Mouse (Mus musculus) adrenal gland, postnatal 25 days (tissue): ENCODE measurements around the gene Celf2. TPM values are rescaled to one million over a fixed set of nuclear protein-coding genes. Genes with fewer than 3 reads are reported as not detected.
"Not testable (repeated sequence)": the region's sequence is repeated elsewhere in the genome, so short reads cannot be mapped to it uniquely, and the experiment has no call there.

Source experiments
- DNase-seq: peaks from one replicate; pipeline ENCODE4 v3.0.0; 2021; ENCODE audit warnings: mixed read lengths
- long read RNA-seq: library from polyadenylated mRNA; stranded (forward); transcript quantifications from one replicate; pipeline ENCODE4 v2.0.0, GENCODE M21; 2021
- total RNA-seq: library from RNA; stranded (reverse); gene quantifications from 2 replicates; pipeline ENCODE4 v1.2.3, GENCODE M21; 2021

The Celf2 gene
- 34.5 and 35.0 TPM in 2 replicates for total RNA-seq
- long read RNA-seq, partial matches to known transcripts: 3 of 36 reads
- long read RNA-seq, other reads (novel, unspliced or antisense): 33 of 36 reads

DNA sequence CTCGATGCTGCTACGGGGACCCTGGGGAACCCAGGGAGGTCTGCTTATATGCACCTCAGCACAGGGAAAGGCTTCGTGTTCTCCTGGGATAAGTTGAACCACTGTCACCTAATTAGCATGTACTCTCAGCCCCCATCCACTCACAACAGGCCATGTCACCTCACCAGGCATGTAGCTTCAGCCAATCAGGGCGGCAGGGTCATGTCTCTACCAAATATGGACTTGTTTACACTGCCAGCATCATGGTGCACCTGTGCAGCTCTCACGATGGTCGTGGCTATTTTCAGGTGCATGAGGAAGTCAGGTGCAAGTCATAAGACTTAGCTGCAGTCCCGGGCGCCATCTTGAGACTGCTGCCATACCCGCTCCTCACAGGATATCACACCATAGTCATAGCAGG is at the start of gene Celf2:
Gene Celf2 (minus strand): TSS at position 101 of the 400 bp plus-strand sequence.
- DNase-seq: not testable (repeated sequence)

DNA sequence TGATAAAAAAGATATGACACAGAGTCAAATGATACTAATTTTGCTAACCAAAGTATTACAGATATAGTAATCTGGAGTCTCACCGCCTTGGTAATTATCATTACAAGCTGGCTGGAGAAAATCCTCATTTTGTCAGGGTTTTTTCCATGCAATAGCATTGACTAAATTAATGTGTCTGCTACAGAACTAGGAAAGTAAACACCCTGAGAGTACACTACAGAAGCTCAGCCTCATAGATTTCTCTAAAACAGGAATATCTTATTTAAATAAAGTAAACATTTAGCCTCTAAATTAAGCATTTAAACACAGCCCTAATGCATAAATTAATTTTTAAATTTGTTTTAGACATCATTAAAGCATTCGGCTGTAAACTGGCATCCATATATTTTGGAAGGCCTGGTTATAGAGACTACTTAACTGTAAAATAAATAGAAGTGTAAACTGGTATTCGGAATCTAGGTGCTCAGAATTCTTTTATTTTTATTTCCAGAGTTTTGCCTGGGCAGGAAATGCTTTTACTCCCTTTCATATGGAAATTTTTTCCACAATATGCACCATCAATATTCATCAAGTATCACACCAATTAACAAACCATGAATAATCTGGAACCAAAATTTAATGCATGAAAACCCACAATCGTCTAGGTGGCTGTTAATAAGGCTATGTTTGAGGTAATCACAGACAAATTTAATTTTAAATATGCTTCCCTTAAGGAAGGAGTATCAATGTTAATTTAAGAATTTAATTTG is 46.0 kb upstream of the Celf2 start:
- no peak for DNase-seq

DNA sequence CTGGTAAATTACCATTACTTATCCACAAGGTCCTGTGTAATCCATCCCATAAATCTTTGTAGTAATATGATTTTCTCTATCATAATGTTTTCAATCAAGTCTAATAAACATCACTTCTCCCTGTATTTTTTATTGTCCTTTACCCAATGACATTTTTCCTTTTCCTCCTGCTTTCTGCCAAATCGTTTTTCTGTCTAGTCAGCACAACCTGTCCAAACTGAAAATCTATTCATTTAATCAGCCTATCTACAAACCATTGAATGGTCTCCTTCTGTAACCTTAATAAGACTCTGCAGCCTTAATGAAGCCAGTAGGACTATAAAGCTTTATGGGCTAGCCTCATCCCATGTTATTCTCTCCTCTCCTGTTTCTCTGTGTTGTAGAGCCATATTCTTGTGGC is 45.2 kb upstream of the Celf2 start:
- DNase-seq: no peak

DNA sequence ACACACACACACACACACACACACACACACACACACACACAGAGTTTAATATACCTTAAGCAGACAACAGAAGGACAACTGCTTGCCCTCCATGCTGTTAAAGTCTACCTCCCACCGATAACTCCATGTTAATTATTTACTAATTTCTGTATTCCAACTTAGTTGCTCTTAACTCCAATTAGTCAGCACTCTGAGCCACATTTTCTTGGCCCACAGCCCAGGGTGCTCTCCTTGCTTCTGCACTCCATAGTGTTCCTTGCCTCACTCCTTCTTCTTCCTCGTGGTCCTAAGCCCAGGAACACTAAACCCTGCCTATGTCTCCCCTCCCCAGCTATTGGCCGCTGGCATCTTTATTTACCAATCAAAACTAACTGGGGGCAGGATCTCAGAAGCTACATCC is 43.5 kb upstream of the Celf2 start:
- DNase-seq: no peak

DNA sequence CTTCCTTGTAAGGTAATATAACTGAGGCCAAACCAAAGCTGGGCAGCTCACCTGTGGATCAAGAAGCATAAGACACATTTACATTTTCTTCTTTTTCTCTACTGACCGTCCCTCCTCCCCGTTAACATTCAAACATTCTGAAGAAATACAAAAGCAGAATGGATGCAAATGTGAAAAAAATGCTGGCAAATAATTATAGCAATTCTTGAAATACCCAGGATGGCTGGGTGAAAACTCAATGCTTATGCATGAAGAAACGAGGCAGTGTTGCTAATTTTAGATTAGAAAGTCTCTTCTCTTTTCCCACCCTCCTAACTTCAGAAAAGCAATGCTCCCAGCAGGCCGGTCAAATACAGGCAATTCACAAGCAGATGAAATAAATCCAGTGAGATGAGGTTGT is 39.5 kb upstream of the Celf2 start:
- DNase-seq: no peak

DNA sequence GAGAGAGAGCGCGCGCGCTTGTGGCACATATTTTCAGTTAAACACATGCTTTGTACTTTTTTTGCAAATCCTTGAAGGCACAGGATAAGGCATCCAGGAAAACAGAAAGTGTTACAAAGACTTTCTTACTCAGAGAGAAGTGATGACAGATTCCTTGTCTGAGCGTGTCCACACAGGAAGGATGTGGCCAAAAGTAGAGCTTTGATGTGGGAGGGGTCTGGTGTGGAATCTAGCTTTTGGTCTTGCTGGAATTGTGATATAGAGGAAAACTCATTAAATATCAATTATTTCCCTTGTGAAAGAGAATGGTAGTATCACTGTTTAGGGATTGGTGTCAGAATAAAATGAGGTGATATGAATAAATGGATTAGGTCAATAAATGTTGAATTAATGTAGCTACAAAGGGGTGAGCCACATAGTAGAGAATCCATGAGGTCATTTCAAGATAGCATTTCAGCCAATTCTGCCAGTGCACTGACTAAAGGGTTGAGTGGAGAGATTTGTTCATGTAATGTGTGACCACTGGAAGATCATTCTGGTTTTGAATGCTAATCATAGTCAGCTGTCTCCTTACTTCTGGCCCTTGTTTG is 25.3 kb upstream of the Celf2 start:
- no peak for DNase-seq

DNA sequence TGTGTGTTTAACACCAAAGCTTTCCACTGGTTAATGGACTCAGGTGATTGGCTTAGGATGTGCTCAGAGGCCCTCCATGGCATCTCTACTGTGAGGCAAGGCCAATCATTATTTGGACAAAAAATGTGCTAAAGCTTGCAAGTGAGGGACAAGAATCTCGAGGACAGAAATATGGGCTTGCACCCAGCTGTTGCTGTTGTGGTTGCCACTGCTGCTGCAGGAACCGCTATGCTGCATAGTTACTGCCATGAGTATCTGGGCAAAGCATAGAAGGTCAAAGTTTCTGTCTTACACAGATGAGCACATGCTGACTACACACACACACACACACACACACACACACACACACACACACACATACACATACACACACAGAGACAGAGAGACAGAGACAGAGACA is 24.8 kb upstream of the Celf2 start:
- DNase-seq: no peak

DNA sequence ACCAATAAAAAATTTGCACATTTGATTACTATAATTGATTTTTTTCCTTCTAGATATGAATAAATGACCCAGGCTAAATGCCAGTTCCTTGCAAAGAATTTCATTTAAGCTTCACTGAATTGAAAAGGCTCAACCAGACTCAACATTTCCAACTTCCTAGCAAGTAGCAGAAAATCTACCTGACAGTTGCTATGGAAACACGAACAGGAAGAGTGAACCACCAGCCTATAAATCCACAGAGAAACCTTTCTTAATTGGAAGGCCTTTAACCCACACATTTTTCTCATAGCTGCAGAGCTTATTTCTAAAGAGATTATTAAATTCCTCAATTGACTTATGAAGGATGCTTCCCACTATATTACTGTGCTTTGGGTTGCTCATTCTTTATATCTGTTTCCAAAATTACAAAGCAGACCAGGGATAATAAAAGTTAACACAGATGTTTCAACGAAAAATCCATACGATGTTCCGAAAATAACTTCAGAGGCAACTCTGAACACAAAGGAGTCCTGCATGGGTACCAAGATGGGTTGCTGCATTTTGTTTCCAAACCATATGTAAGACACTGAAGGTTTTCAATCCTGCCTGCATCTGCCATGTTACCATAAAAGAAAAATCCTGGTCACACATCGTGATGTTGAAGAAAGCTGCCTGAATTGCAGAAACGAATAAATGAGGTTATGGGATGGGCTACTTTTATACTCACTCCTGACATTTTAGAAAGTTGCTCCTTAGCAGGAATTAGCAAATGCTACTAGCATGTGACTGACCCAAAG is 22.0 kb upstream of the Celf2 start:
- DNase-seq: no peak

DNA sequence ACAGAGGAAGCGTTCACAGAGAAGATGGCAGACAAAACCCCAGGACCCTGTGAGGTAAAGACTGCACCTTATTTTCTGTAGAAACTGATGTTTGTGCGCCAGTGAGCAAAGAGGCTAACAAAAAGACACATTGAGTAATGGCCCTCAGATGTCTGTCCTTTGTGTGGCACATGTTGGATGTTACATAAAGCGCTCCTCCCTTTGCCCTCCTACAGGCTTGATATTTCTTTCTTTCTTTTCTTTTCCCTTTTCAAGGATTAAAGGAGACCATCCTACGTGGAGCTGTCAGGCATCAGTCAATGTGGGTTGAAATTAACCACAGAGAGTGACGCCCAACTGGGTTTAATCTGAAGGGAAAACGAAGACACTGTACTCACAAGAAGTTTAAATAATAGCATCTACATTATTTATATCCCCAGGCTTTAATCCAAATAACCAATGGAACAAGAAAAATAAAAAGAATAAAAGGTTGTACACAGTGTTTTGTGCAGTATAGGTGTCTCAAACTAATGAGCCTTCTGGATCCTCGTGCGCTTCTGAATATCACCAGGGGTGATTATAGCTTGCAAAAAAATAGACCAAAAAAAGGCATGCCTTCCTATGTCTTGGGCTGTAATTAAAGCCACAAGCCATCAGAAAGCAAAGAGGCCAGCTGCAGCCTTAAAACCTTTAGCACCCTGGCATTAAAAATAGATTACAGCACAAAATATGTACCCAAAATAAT is 21.3 kb upstream of the Celf2 start:
- DNase-seq: no peak

DNA sequence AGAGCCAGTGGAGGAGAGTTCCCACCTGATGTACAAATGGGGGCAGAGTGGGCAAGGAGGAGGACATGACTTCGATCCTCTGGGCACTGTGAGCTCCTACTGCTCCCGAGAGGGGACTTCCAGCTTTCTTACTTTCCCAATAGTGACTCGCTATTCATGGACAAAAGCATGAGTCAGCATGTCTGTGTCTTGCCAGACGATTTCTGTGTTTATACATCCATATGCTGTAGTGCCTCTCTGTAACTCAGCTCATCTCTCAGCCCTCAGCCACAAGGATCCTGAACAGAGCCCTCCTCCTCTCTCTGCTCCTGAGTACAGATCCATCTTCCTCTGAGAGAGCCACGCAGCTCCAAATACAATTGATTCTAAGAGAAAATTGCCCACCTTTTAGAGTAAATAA is 20.3 kb upstream of the Celf2 start:
- DNase-seq: no peak

DNA sequence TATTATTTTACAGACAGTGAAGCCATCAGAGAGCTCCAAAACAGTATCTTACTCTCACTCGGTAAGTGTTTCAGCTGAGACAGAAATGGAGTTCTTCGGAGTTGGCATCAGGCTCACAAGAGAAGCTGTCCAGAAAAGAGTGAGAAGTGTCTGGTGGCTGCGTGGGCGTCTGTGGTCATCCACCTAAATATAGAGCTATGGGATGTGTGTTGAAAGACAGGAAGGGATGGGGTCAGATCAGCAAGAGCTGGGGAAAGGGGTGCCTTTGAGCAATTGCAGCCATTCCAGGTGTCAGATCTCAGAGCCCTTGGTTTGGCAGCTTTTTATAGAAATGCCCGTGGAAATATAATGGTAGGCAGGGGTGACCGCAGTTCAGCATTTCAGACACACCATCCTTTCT is 17.3 kb upstream of the Celf2 start:
- DNase-seq: no peak

DNA sequence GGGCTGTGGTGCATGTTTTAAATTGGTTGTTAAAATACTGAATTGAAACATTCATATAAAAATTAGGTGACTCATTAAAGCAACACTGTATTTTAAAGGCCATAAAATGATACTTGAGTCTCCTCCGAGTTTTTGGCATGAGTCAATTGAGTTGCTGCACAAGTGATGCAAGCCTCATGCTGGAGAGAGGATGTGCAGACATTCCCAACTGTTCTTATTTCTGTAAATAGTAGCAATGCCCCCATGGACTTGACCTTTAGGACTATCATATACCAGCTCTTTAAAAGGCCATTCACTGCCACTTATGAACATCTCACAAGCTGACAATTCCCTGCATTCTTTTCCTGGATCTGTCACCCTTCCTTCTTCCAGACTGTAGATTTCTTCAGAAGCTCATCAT is 10.1 kb upstream of the Celf2 start:
- no peak for DNase-seq

DNA sequence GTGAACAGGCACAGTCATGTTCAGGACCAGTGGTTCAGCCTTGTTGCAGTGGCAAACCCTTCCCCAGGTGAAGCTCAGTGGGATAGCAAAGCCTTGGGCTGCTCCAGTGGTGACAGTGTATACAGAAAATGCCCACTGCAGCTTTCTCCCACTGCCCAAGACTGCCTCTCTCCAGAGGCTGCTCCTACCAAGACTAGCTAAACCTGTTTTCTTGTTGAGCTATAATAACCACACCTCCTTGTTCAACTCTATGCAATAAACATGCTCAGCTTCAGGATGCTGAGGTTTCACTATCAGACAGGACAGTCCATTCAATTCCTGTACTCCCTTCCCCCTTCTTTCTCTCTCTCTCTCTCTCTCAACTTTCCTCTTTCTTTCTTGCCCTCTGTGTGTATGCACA is 15.9 kb downstream of the Celf2 start:
- DNase-seq: no peak

DNA sequence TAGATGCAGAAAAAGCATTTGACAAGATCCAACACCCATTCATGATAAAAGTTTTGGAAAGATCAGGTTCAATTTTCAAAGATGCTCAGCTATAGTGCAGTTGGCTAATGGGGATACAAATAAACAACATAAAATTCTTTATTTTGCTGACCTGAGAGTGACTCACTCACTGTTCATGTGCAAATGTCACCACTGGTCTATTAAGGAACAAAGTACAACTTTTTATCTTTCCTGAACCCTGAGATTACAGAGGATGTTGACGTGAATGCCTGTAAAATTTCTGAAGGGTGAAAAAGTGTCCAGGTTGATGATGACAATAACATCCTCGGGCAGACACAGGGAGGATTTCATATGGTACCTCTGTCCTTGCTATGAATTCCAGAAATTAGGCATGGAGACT is 24.4 kb downstream of the Celf2 start:
- DNase-seq: no peak

DNA sequence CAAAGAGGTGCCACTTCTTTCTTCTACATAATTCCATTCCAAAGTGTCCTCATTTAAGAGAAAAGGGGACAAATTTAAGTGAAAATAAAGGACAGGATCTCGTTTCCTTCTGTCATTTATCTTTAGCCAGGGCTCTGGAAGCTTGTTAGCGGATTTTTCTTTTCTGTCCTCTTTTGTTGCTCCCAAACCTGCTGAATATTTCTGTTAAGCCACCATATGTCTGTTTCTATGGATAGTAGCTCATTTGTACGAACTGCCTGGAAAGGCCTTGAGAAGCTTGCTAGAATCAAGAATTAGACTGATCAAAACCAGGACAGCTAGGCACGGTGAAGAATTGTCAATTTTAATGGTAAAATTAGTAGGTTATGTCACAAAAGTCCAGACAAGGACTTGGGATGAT is 27.3 kb downstream of the Celf2 start:
- DNase-seq: no peak

DNA sequence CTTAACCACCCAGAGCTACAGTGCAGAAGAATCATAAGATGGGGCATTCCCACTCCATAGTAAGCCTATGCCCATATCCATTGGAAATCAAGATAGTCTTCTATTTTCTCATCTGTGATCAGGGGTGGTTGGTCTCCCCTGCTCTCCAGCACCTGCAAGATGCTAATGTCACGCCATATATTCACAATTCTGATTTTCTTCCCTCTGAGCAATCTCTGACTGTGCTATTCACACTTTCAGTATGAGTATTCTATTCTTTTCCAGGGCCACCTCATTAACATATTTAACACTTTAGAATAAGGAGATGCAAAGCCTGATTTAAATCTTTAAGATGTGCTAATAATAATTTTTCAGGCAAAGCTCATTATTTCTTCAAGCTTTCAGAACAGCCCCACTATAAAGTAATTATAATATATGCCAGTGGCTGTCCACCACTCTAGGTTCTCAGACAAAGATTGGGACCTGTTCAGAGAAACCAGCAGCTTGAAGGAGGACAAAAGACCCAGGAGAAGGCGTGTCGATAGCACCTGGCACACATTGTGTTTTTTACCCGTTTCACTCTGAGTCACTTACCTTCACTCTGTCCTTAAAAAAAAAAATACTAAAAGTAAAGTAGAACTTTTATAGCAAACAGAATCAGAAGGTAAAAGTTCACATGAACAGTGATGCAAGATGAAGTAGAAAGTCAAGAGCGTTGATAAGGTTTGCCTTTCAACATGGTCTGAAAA is 48.9 kb downstream of the Celf2 start:
- DNase-seq: no peak

DNA sequence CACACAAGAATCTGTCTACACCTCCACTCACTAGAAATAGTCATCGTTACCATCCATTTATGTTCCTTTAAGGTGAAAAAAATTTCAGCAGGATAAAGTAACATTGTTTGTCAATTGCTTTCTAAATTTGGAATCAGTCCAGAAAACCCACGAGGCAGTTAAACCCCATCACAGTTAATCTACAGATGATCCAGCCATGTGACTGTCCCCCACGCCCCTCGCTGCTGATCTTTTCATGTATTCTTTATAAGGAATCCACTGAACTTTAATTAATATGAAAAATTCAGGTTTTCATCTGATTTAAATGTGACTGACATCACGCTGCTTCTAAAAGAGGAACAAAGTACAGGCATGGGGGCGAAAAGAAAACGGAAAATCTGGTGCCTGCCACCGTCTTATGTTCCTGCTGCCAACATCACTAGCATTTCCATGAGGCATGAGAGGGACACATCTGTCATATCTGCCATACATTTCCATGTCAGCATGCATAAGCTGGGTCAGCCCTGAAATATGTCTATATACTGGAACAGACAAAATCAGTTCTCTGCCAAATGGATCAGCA is 70.6 kb downstream of the Celf2 start:
- no peak for DNase-seq

DNA sequence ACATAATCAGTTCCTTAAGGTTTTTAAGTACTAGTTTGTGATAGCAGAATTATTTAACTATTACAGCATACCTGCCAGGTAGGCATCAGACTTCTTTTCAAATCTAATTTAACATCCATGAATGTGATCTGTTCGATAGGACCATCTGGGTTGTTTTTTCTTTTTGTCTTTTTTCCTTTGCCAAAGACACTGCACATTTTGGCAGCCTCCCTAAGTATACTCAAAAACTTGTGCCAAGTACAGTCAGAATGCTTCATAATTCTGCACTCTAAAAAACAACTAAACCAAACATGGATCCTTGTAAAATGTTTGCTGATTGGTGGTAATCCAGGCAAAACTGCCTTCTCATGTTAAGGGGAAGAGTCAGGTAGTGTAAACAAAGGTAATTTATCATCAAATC is 82.9 kb downstream of the Celf2 start:
- no peak for DNase-seq

DNA sequence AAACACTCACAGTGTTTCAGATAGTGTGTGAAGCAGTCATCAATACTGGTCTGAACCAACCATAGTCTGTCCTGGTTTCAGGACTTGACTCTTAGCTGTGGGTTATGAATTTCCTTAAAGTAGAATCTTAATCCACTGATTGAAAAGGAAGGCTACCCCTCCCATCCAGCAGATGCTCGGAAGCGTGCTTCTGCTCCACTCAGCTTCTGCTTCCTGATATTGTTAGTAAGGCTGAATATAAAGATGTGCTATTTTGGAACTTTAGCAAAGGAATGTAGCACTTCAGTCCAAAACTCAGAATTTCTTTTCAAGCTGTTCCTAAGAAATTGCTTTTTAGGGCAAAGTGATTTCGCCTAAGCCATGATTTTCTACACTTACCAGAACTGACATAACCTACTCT is 108.8 kb downstream of the Celf2 start:
- DNase-seq: no peak

DNA sequence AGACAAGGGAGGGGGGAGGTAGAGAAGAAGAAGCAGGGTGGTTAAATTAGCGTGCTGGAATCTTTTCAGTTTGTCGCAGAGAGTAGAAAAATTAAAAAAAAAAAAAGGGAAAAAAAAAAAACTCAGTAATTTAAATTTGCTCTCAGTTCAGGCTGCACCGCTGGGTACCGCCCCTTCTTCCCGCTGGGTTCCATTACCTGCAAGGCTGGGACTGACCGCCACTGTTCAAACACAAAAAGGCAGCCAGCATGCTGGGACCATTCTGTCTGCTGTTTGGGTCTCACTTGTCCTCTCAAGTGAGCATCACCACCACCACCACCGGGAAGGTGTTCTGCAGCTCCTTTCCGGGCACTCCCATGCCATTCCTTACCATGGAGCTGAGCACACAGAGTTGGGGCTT is 113.4 kb downstream of the Celf2 start:
- no peak for DNase-seq

DNA sequence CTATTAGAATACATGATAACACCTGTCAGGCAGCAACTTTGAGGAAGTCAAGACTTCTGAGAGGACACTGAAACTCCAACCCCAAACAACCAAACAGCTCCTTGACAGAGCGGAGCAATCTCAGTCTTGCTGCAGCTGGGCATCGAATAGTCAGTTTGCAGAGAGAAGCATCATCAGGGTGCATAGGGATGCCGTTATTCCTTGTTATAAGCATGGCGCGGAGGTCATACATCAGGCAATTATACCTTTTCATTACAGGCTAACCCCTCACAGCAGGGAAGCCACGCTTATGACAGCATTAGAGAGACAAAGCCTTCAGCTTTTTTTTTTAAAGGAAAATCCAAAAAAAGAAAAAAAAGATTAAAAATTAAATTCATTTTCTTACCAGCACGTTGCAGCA is 113.9 kb downstream of the Celf2 start:
- no peak for DNase-seq

DNA sequence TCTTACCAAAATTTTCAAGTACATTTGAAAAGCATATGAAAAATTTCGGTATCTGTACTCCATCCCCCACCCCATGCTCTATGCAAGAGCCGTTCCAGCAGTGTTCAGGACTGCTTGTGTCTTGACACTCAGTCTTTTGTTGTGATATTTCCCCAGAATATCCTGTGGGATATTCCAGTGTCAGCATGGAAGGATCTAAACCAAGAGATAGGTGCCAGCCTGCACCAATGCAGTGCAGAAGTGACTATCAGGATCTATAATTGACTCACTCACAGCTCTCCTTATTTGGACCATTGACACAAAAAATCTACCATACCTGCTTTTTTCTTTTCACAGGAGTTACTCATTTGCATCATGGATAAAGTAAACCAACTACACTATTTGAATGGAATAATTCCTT is 116.9 kb downstream of the Celf2 start:
- DNase-seq: no peak
